Mouse (Mus musculus): ENCODE results near the gene Sufu. TPM values are rescaled to one million over a fixed set of nuclear protein-coding genes. Genes with fewer than 3 reads are reported as not detected.

The Sufu gene
- total and polyA plus RNA-seq, 3 experiments: 8.7 to 11.0 (median 10.6) TPM

GRCm38 (mm10) chr19:46531071-46532030 lies 134.7 kb downstream of the Sufu start:
- no peaks in the 10 kb centered on the region for H3K79me2 ChIP-seq (replicated peaks; ENCODE audit: control insufficient read depth, insufficient read depth, low read length)
- no peak overlapping the region for H3K9ac ChIP-seq (ENCODE audit: low read depth, low read length)
- H3K4me3 ChIP-seq: 0 out of 2 replicates have a peak overlapping the region, but pooled peaks have one; percentile 14
- no peaks in the 10 kb centered on the region for H3K36me3 ChIP-seq (ENCODE audit: control insufficient read depth, insufficient read depth, low read length)
- peak overlapping the region; percentile 97 for H3K27ac ChIP-seq
- TF ChIP-seq EP300 (IDR thresholded peaks at IDR 0.05; ENCODE audit: insufficient read depth, low read depth, low read length): no peak
- no peak for TF ChIP-seq POLR2A (IDR thresholded peaks at IDR 0.05; ENCODE audit: insufficient read depth, low read depth, low read length)
- TF ChIP-seq CTCF (IDR thresholded peaks at IDR 0.05): no peak
- DNase-seq: peak in 1 of 2 experiments; percentile 61
- intact Hi-C loops (cut with DNase I): no loop called here
- H3K4me1 ChIP-seq (ENCODE audit: control insufficient read depth, insufficient read depth, low read length): peaks cover 9% of the 10 kb centered on the region
- 43% methylated on average over 16 of the region's 16 CpGs for WGBS
- H3K27me3 ChIP-seq (ENCODE audit: control insufficient read depth, insufficient read depth, low read length): no peaks in the 10 kb centered on the region

- H3K4me1 ChIP-seq (ENCODE audit: control insufficient read depth, insufficient read depth, low read length): peaks cover 9% of the 10 kb centered on the region
- peak; percentile 49 to 66 for DNase-seq
- H3K79me2 ChIP-seq (replicated peaks; ENCODE audit: control insufficient read depth, insufficient read depth, low read length): no peaks in the 10 kb centered on the region
- intact Hi-C loops (cut with DNase I): no loop called here
- H3K36me3 ChIP-seq (ENCODE audit: control insufficient read depth, insufficient read depth, low read length): no peaks in the 10 kb centered on the region
- H3K27me3 ChIP-seq (ENCODE audit: control insufficient read depth, insufficient read depth, low read length): no peaks in the 10 kb centered on the region
- no peak overlapping the region for H3K4me3 ChIP-seq
- 0 out of 2 replicates have a peak overlapping the region, but pooled peaks have one; percentile 17 for H3K9ac ChIP-seq (ENCODE audit: low read depth, low read length)
- H3K27ac ChIP-seq: peak overlapping the region; percentile 97
- no peak for TF ChIP-seq CTCF (IDR thresholded peaks at IDR 0.05)
- TF ChIP-seq EP300 (IDR thresholded peaks at IDR 0.05; ENCODE audit: insufficient read depth, low read depth, low read length): 0 out of 2 replicates have a peak, but pooled peaks have one; percentile 23
- TF ChIP-seq POLR2A (IDR thresholded peaks at IDR 0.05; ENCODE audit: insufficient read depth, low read depth, low read length): no peak
- 37% methylated on average over 10 of the region's 10 CpGs for WGBS
Observed at GRCm38 (mm10) chr19:46532031-46532688, 135.5 kb downstream of the Sufu start.

- peaks cover 6% of the 10 kb centered on the region for H3K4me1 ChIP-seq (ENCODE audit: control insufficient read depth, insufficient read depth, low read length)
- intact Hi-C loops (cut with DNase I): no loop called here
- no peak for TF ChIP-seq CTCF (IDR thresholded peaks at IDR 0.05)
- TF ChIP-seq EP300 (IDR thresholded peaks at IDR 0.05; ENCODE audit: insufficient read depth, low read depth, low read length): no peak
- TF ChIP-seq POLR2A (IDR thresholded peaks at IDR 0.05; ENCODE audit: insufficient read depth, low read depth, low read length): no peak
- no peak overlapping the region for H3K4me3 ChIP-seq
- H3K27me3 ChIP-seq (ENCODE audit: control insufficient read depth, insufficient read depth, low read length): no peaks in the 10 kb centered on the region
- H3K79me2 ChIP-seq (replicated peaks; ENCODE audit: control insufficient read depth, insufficient read depth, low read length): no peaks in the 10 kb centered on the region
- no peak for DNase-seq
- H3K36me3 ChIP-seq (ENCODE audit: control insufficient read depth, insufficient read depth, low read length): no peaks in the 10 kb centered on the region
- WGBS: 93% methylated on average over 4 of the region's 4 CpGs
- no peak overlapping the region for H3K9ac ChIP-seq (ENCODE audit: low read depth, low read length)
- H3K27ac ChIP-seq: no peak overlapping the region
Observed at GRCm38 (mm10) chr19:46533066-46533465, 136.4 kb downstream of the Sufu start.

- DNase-seq: no peak
- Histone ChIP-seq H3K4me1 (ENCODE audit: control insufficient read depth, insufficient read depth, low read length) (peaks cover 5% of the 10 kb centered on the region), H3K36me3 (ENCODE audit: control insufficient read depth, insufficient read depth, low read length) (no peaks in the 10 kb centered on the region), H3K27ac (no peak overlapping the region), H3K27me3 (ENCODE audit: control insufficient read depth, insufficient read depth, low read length) (no peaks in the 10 kb centered on the region), H3K9ac (ENCODE audit: low read depth, low read length) (no peak overlapping the region), H3K79me2 (replicated peaks; ENCODE audit: control insufficient read depth, insufficient read depth, low read length) (no peaks in the 10 kb centered on the region), H3K4me3 (no peak overlapping the region)
- intact Hi-C loops (cut with DNase I): no loop called here
- whole genome bisulfite sequencing: 94% methylated on average over 5 of the region's 5 CpGs
- no peak for TF ChIP-seq POLR2A (IDR thresholded peaks at IDR 0.05; ENCODE audit: insufficient read depth, low read depth, low read length)
- no peak for TF ChIP-seq CTCF (IDR thresholded peaks at IDR 0.05)
- TF ChIP-seq EP300 (IDR thresholded peaks at IDR 0.05; ENCODE audit: insufficient read depth, low read depth, low read length): no peak
Observed at GRCm38 (mm10) chr19:46533525-46533924, 136.8 kb downstream of the Sufu start.

- Histone ChIP-seq H3K9ac (ENCODE audit: low read depth, low read length) (no peak overlapping the region), H3K4me3 (no peak overlapping the region), H3K27me3 (ENCODE audit: control insufficient read depth, insufficient read depth, low read length) (no peaks in the 10 kb centered on the region), H3K36me3 (ENCODE audit: control insufficient read depth, insufficient read depth, low read length) (no peaks in the 10 kb centered on the region), H3K79me2 (replicated peaks; ENCODE audit: control insufficient read depth, insufficient read depth, low read length) (no peaks in the 10 kb centered on the region), H3K4me1 (ENCODE audit: control insufficient read depth, insufficient read depth, low read length) (no peaks in the 10 kb centered on the region), H3K27ac (no peak overlapping the region)
- DNase-seq: no peak
- intact Hi-C loops (cut with DNase I): no loop called here
- 79% methylated on average over 6 of the region's 6 CpGs for WGBS
- TF ChIP-seq EP300 (IDR thresholded peaks at IDR 0.05; ENCODE audit: insufficient read depth, low read depth, low read length) (no peak), POLR2A (IDR thresholded peaks at IDR 0.05; ENCODE audit: insufficient read depth, low read depth, low read length) (no peak), CTCF (IDR thresholded peaks at IDR 0.05) (no peak)
Observed at GRCm38 (mm10) chr19:46534542-46535098, 137.9 kb downstream of the Sufu start.

All from heart, adult 2 months (tissue).